Mouse (Mus musculus): ENCODE measurements around the gene Morn2. TPM values are rescaled to one million over a fixed set of nuclear protein-coding genes. Genes with fewer than 3 reads are reported as not detected.
"Not testable (repeated sequence)": the region's sequence is repeated elsewhere in the genome, so short reads cannot be mapped to it uniquely, and the experiment has no call there.

Gene Morn2
- polyA plus RNA-seq (2014; fragmentation: Nextera tagmentation; extraction: Ambion mirVana) = 29.8 and 32.4 TPM in 2 replicates

DNA sequence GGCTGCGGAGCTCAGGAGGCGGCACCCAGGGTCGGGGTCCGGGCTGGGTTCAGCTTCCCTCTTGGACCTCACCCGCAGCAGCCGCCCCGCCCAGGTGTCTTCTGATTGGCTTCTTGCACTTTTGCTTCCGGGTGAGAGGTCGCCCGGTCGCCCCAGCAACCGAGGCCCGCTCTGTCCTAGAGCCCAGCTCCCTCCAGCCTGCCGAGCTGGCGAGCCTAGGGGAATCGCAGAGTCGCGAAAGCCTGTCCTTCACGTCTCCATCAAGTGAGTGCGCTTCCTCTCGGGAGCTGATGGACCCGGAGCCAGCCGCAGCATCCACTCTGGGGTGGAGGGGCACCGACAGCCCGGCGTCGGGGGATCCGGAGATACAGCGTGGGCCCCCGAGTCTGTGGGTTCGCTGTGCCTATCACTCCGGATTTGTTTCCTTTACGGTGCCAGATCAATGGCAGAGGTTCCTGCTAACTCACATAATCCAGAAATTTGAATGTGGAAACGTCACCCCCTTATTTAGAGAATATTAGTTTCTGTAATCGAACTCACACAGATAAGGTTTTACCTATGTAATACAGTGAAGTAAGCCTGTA lies at the start of gene Morn2, which contains the start of gene Dhx57:
Gene Morn2 (plus strand): TSS at position 130 of the 584 bp plus-strand sequence.
Gene Dhx57 (minus strand): TSS at position 403 of the 584 bp plus-strand sequence.
- H3K27me3 ChIP-seq (ENCODE audit: control insufficient read depth, insufficient read depth, low read length) = no peaks in the 10 kb centered on the region
- WGBS = under 1% methylated on average over 35 of the region's 35 CpGs
- no peaks in the 10 kb centered on the region for H3K36me3 ChIP-seq (ENCODE audit: control insufficient read depth, insufficient read depth, low read length)
- H3K9me3 ChIP-seq (ENCODE audit: control insufficient read depth, low read length) = no peaks in the 10 kb centered on the region
- H3K4me2 ChIP-seq (ENCODE audit: low read depth) = peak within 1 kb of the TSS; percentile 75
- ATAC-seq (ENCODE audit: insufficient read depth, low FRiP score, low TSS enrichment) (peak; percentile 99), DNase-seq (ENCODE audit: low spot score) (peak; percentile 96)
- H3K4me1 ChIP-seq (ENCODE audit: control insufficient read depth, insufficient read depth, low read length) = 0 out of 2 replicates have a peak, but pooled peaks cover 5% of the 10 kb centered on the region
- H3K9ac ChIP-seq (ENCODE audit: low read length) = peak within 1 kb of the TSS; percentile 84
- peak within 1 kb of the TSS; percentile 78 for H3K4me3 ChIP-seq (ENCODE audit: low read depth, low read length)
- H3K27ac ChIP-seq (ENCODE audit: low read depth, low read length) = peak within 1 kb of the TSS; percentile 75

- Histone ChIP-seq H3K4me3 (ENCODE audit: low read depth, low read length) (no peak overlapping the region), H3K9me3 (ENCODE audit: control insufficient read depth, low read length) (no peaks in the 10 kb centered on the region), H3K4me2 (ENCODE audit: low read depth) (no peak overlapping the region), H3K9ac (ENCODE audit: low read length) (no peak overlapping the region), H3K27ac (ENCODE audit: low read depth, low read length) (no peak overlapping the region), H3K27me3 (ENCODE audit: control insufficient read depth, insufficient read depth, low read length) (no peaks in the 10 kb centered on the region), H3K4me1 (ENCODE audit: control insufficient read depth, insufficient read depth, low read length) (no peaks in the 10 kb centered on the region), H3K36me3 (ENCODE audit: control insufficient read depth, insufficient read depth, low read length) (peaks cover 8% of the 10 kb centered on the region)
- 92% methylated on average over 9 of the region's 9 CpGs for WGBS
- no peak for ATAC-seq (ENCODE audit: insufficient read depth, low FRiP score, low TSS enrichment)
- no peak for DNase-seq (ENCODE audit: low spot score)
Observed at GRCm38 (mm10) chr17:80241594-80241993, 48.4 kb upstream of the Morn2 start.

DNA sequence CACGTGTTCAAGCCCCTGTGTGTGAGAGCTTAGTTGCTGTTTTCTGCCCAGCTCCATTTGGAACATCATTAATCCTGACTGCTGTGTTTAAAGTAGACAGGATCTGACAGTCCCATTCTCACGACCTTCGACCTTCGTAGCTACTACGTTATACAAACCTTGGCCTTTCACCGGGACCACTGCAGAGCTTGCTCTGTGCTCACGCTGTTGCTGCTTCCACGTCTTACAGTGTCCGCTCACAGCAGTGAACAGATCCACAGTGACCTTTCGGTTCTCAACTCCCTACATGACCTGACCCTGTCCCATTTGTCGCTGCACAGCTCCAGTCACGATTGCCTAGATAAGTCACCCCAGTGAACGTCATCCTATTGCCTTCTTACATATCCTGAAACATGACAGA lies 46.9 kb upstream of the Morn2 start:
- Histone ChIP-seq H3K27me3 (ENCODE audit: control insufficient read depth, insufficient read depth, low read length) (no peaks in the 10 kb centered on the region), H3K9me3 (ENCODE audit: control insufficient read depth, low read length) (no peaks in the 10 kb centered on the region), H3K9ac (ENCODE audit: low read length) (no peak overlapping the region), H3K36me3 (ENCODE audit: control insufficient read depth, insufficient read depth, low read length) (peaks cover 8% of the 10 kb centered on the region), H3K4me1 (ENCODE audit: control insufficient read depth, insufficient read depth, low read length) (no peaks in the 10 kb centered on the region), H3K27ac (ENCODE audit: low read depth, low read length) (no peak overlapping the region), H3K4me3 (ENCODE audit: low read depth, low read length) (no peak overlapping the region), H3K4me2 (ENCODE audit: low read depth) (no peak overlapping the region)
- ATAC-seq (ENCODE audit: insufficient read depth, low FRiP score, low TSS enrichment) (no peak), DNase-seq (ENCODE audit: low spot score) (no peak)
- WGBS = 53% methylated on average over 13 of the region's 13 CpGs

DNA sequence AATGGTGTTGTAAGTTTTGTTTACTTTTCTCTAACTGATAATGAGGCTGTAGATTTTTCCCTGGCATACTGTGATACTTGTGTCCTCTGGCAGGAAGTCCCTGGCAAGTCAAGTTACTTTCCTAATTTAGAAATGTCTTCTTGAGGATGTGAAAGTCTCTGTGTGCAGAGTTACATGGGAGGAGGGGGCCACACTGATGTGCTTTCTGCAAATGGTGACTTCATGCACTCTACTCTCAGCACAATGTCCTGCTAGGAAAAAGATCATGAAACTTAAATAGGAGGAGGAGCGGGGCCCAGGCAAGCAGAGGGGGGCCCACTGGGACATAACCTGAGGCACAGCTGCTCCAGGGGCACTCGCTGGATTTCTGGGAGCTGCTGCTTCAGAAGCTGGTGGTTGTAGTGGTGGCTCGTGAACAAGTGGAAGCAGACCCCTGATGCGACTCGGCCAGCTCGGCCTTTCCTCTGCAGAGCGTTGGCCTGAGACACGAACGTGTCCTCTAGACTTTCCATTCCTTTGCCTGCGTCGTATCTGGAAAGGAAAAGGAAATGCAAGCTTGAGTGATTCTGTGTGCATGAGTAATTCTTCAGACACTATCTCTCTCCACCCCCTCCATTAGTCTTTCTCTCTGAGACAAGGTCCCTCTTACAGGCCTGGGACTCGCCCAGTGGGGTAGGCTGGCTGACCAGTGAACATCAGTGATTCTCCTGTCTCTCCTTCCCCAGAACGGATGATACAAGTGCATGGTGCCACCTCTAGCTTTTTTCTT lies 37.1 kb upstream of the Morn2 start:
- H3K27me3 ChIP-seq (ENCODE audit: control insufficient read depth, insufficient read depth, low read length) = no peaks in the 10 kb centered on the region

GRCm38 (mm10) chr17:80254421-80254820 lies 35.6 kb upstream of the Morn2 start:
- Histone ChIP-seq H3K9me3 (ENCODE audit: control insufficient read depth, low read length) (no peaks in the 10 kb centered on the region), H3K4me1 (ENCODE audit: control insufficient read depth, insufficient read depth, low read length) (no peaks in the 10 kb centered on the region), H3K4me2 (ENCODE audit: low read depth) (no peak overlapping the region), H3K27me3 (ENCODE audit: control insufficient read depth, insufficient read depth, low read length) (no peaks in the 10 kb centered on the region), H3K36me3 (ENCODE audit: control insufficient read depth, insufficient read depth, low read length) (peaks cover 28% of the 10 kb centered on the region), H3K9ac (ENCODE audit: low read length) (no peak overlapping the region), H3K27ac (ENCODE audit: low read depth, low read length) (no peak overlapping the region), H3K4me3 (ENCODE audit: low read depth, low read length) (no peak overlapping the region)
- 95% methylated on average over 5 of the region's 5 CpGs for WGBS
- ATAC-seq (ENCODE audit: insufficient read depth, low FRiP score, low TSS enrichment) = no peak
- DNase-seq (ENCODE audit: low spot score) = no peak

More for the DNA sequence above, 37.1 kb upstream of the Morn2 start:
- no peaks in the 10 kb centered on the region for H3K4me1 ChIP-seq (ENCODE audit: control insufficient read depth, insufficient read depth, low read length)
- H3K9ac ChIP-seq (ENCODE audit: low read length) = no peak overlapping the region
- DNase-seq (ENCODE audit: low spot score) (no peak), ATAC-seq (ENCODE audit: insufficient read depth, low FRiP score, low TSS enrichment) (no peak)
- H3K27ac ChIP-seq (ENCODE audit: low read depth, low read length) = no peak overlapping the region
- H3K4me3 ChIP-seq (ENCODE audit: low read depth, low read length) = no peak overlapping the region
- no peak overlapping the region for H3K4me2 ChIP-seq (ENCODE audit: low read depth)
- H3K9me3 ChIP-seq (ENCODE audit: control insufficient read depth, low read length) = no peaks in the 10 kb centered on the region
- WGBS = 89% methylated on average over 13 of the region's 13 CpGs
- peaks cover 32% of the 10 kb centered on the region for H3K36me3 ChIP-seq (ENCODE audit: control insufficient read depth, insufficient read depth, low read length)

- no peaks in the 10 kb centered on the region for H3K9me3 ChIP-seq (ENCODE audit: control insufficient read depth, low read length)
- no peaks in the 10 kb centered on the region for H3K4me1 ChIP-seq (ENCODE audit: control insufficient read depth, insufficient read depth, low read length)
- H3K36me3 ChIP-seq (ENCODE audit: control insufficient read depth, insufficient read depth, low read length) = peaks cover 21% of the 10 kb centered on the region
- WGBS = 81% methylated on average over 13 of the region's 13 CpGs
- H3K4me3 ChIP-seq (ENCODE audit: low read depth, low read length) = no peak overlapping the region
- H3K9ac ChIP-seq (ENCODE audit: low read length) = no peak overlapping the region
- no peak for ATAC-seq (ENCODE audit: insufficient read depth, low FRiP score, low TSS enrichment)
- no peak for DNase-seq (ENCODE audit: low spot score)
- H3K27ac ChIP-seq (ENCODE audit: low read depth, low read length) = no peak overlapping the region
- H3K4me2 ChIP-seq (ENCODE audit: low read depth) = no peak overlapping the region
- H3K27me3 ChIP-seq (ENCODE audit: control insufficient read depth, insufficient read depth, low read length) = no peaks in the 10 kb centered on the region
Observed at GRCm38 (mm10) chr17:80255208-80255607, 34.8 kb upstream of the Morn2 start.

GRCm38 (mm10) chr17:80267065-80267464 lies 22.9 kb upstream of the Morn2 start:
- peaks cover 16% of the 10 kb centered on the region for H3K36me3 ChIP-seq (ENCODE audit: control insufficient read depth, insufficient read depth, low read length)
- H3K4me1 ChIP-seq (ENCODE audit: control insufficient read depth, insufficient read depth, low read length) = no peaks in the 10 kb centered on the region
- ATAC-seq (ENCODE audit: insufficient read depth, low FRiP score, low TSS enrichment) = no peak
- H3K9me3 ChIP-seq (ENCODE audit: control insufficient read depth, low read length) = no peaks in the 10 kb centered on the region
- H3K27ac ChIP-seq (ENCODE audit: low read depth, low read length) = no peak overlapping the region
- no peaks in the 10 kb centered on the region for H3K27me3 ChIP-seq (ENCODE audit: control insufficient read depth, insufficient read depth, low read length)
- DNase-seq (ENCODE audit: low spot score) = no peak
- no peak overlapping the region for H3K4me2 ChIP-seq (ENCODE audit: low read depth)
- H3K9ac ChIP-seq (ENCODE audit: low read length) = no peak overlapping the region
- H3K4me3 ChIP-seq (ENCODE audit: low read depth, low read length) = no peak overlapping the region
- WGBS = 94% methylated on average over 4 of the region's 4 CpGs

DNA sequence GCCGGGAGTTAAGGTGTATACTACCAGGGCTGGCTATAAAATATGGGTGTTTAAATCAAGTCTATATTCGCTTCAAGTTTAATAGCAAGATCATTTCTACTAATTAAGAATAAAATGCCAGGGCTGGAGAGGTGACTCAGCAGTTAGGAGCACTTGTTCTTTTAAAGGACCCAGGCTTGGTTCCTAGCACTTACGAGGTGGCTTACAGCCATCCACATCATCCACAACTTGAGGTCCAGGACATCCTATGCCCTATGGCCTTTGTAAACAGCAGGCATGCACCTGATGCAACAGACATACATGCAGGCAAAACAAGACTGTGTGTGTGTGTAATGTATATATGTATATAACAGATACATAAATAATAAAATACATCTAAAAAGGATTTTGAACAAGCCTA lies 21.9 kb upstream of the Morn2 start:
- H3K4me3 ChIP-seq (ENCODE audit: low read depth, low read length) = no peak overlapping the region
- no peaks in the 10 kb centered on the region for H3K9me3 ChIP-seq (ENCODE audit: control insufficient read depth, low read length)
- H3K36me3 ChIP-seq (ENCODE audit: control insufficient read depth, insufficient read depth, low read length) = peaks cover 13% of the 10 kb centered on the region
- no peaks in the 10 kb centered on the region for H3K4me1 ChIP-seq (ENCODE audit: control insufficient read depth, insufficient read depth, low read length)
- no peak overlapping the region for H3K9ac ChIP-seq (ENCODE audit: low read length)
- ATAC-seq (ENCODE audit: insufficient read depth, low FRiP score, low TSS enrichment) (no peak), DNase-seq (ENCODE audit: low spot score) (no peak)
- H3K27me3 ChIP-seq (ENCODE audit: control insufficient read depth, insufficient read depth, low read length) = no peaks in the 10 kb centered on the region
- no peak overlapping the region for H3K4me2 ChIP-seq (ENCODE audit: low read depth)
- WGBS = 92% methylated on average over 3 of the region's 3 CpGs
- H3K27ac ChIP-seq (ENCODE audit: low read depth, low read length) = no peak overlapping the region

GRCm38 (mm10) chr17:80270622-80271021 lies 19.4 kb upstream of the Morn2 start:
- ATAC-seq (ENCODE audit: insufficient read depth, low FRiP score, low TSS enrichment); H3K4me3 ChIP-seq (ENCODE audit: low read depth, low read length); H3K4me2 ChIP-seq (ENCODE audit: low read depth); H3K36me3 ChIP-seq (ENCODE audit: control insufficient read depth, insufficient read depth, low read length); H3K9me3 ChIP-seq (ENCODE audit: control insufficient read depth, low read length); H3K4me1 ChIP-seq (ENCODE audit: control insufficient read depth, insufficient read depth, low read length); DNase-seq (ENCODE audit: low spot score); H3K9ac ChIP-seq (ENCODE audit: low read length); H3K27me3 ChIP-seq (ENCODE audit: control insufficient read depth, insufficient read depth, low read length); H3K27ac ChIP-seq (ENCODE audit: low read depth, low read length): not testable (repeated sequence)
- 90% methylated on average over 7 of the region's 7 CpGs for WGBS

All from neural tube, embryonic 11.5 days (tissue).